Mouse (Mus musculus) hindbrain, postnatal 0 days (tissue): ENCODE measurements at regions not wholly inside any gene's neighbourhood (a gene's known extent, or its start where the extent isn't known, plus 50 kb on each side); places are given as distances from the start of the nearest gene placed in this dataset.

ENCODE experiments used
- ATAC-seq: fragments of 200-750 bp; cut with Nextera tagmentation; 2 replicates; pipeline ENCODE4 v1.8.0; 2017; ENCODE audit warnings: mild to moderate bottlenecking, moderate TSS enrichment, moderate library complexity
- DNase-seq: peaks from one replicate; pipeline ENCODE4 v3.0.0-alpha.2; 2015; ENCODE audit warnings: low spot score
- H3K27ac ChIP-seq: fragments of 300-500 bp; sonication (generic); 2 replicates; pipeline ENCODE4 v1.5.1; 2014; ENCODE audit warnings: mild to moderate bottlenecking
- H3K27me3 ChIP-seq: fragments of 300-500 bp; sonication (generic); 2 replicates; pipeline ENCODE4 v1.6.1; 2014; ENCODE audit warnings: low read length, mixed read lengths; ENCODE audit not compliant: insufficient read depth
- H3K36me3 ChIP-seq: fragments of 300-500 bp; sonication (generic); 2 replicates; pipeline ENCODE4 v1.6.1; 2014; ENCODE audit warnings: low read length, mixed read lengths; ENCODE audit not compliant: insufficient read depth
- H3K4me1 ChIP-seq: fragments of 300-500 bp; sonication (generic); 2 replicates; pipeline ENCODE4 v1.6.1; 2014; ENCODE audit warnings: antibody characterized with exemption, low read length, mixed read lengths; ENCODE audit not compliant: insufficient read depth
- H3K4me2 ChIP-seq: fragments of 300-500 bp; sonication (generic); 2 replicates; pipeline ENCODE4 v1.6.1; 2014; ENCODE audit warnings: low read depth, mild to moderate bottlenecking, low read length, moderate library complexity, mixed read lengths
- H3K4me3 ChIP-seq: fragments of 300-500 bp; sonication (generic); 2 replicates; pipeline ENCODE4 v1.5.1; 2014; ENCODE audit warnings: low read length
- H3K9ac ChIP-seq: fragments of 300-500 bp; sonication (generic); replicated peaks from 2 replicates; pipeline ENCODE4 v1.6.1; 2014; ENCODE audit warnings: mild to moderate bottlenecking, low read length, moderate library complexity, mixed read lengths
- H3K9me3 ChIP-seq: fragments of 300-500 bp; sonication (generic); 2 replicates; pipeline ENCODE4 v1.6.1; 2016; ENCODE audit warnings: low read length, mixed read lengths
- CTCF ChIP-seq: IDR thresholded peaks from 2 replicates; pipeline ENCODE4 v1.5.1; 2016; ENCODE audit warnings: antibody characterized with exemption, control low read depth, low read depth
- WGBS: fragments of 180-500 bp; shearing (Covaris S2); extraction: QIAGEN DNeasy Blood & Tissue Kit; methylation state at CpG from one replicate; pipeline ENCODE4 v1.1.7; 2014; 5-methylcytosine and 5-hydroxymethylcytosine counted together

DNA sequence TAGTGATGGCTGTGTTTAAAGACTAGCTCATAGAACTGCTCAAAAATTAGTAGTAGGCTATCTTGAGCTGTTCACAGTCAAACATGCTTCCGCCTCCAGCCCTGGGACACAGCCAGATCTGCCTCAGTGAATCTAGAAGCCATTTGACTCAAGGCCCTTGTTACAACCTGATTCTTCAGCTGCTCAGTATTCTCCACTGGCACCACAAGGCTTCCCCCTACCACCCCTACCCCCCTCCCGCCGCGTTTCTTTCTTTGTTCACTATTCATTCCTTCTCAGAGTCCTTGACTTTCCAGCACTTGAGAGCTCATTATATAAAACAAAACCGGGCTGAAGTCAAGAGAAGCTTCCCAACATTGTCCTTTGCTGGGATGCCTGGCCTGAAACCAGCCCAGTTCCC is 278.7 kb downstream of the Hlx start:
- H3K9me3 ChIP-seq: no peaks in the 10 kb centered on the region
- H3K27ac ChIP-seq: no peak overlapping the region
- H3K4me3 ChIP-seq: no peak overlapping the region
- ATAC-seq (peak; percentile 75), DNase-seq (peak; percentile 56)
- TF ChIP-seq CTCF: no peak
- H3K9ac ChIP-seq: no peak overlapping the region
- 29% methylated on average over 5 of the region's 5 CpGs for WGBS
- no peak overlapping the region for H3K4me2 ChIP-seq
- no peaks in the 10 kb centered on the region for H3K4me1 ChIP-seq
- H3K27me3 ChIP-seq: no peaks in the 10 kb centered on the region
- H3K36me3 ChIP-seq: no peaks in the 10 kb centered on the region

DNA sequence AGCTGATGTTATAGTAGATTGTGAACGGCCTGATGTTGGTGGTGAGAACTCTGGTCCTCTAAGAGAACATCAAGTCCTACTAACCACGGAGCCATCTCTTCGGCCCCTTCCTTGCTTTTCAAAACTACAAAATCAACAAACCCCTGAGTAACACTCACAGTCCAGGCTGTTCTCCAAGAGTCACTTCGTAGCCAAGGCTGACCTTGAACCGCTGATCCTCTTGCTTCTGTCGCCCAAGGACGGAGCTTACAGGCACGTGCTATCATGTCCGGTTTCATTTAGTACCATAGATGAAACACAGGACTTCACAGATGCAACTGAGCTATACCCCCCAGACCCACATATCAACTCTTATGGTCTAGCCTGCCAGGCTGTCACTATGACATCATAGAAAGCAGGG is 279.4 kb downstream of the Hlx start:
- no peak overlapping the region for H3K4me2 ChIP-seq
- ATAC-seq: no peak

DNA sequence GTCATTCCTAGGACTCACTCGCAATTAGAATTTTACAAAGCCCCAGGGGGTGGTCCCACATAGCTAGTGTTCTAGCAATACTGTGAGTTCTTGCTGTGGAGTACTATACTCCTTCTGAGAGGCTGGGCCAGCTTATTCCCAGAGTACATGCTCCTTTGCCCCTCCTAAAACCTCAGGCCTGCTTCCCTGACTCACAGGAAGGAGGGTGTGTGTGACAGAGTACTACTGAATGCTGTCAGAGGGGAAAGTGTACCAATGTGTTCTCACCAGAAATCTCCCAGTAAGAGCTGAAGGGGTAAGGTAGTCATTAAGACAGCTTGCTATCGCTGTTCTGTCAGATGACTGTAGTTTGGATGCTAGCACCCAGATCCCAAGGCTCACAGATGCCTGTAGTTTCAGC is 280.7 kb downstream of the Hlx start:
- no peak for ATAC-seq

More for the DNA sequence above, 279.4 kb downstream of the Hlx start:
- no peaks in the 10 kb centered on the region for H3K4me1 ChIP-seq
- no peaks in the 10 kb centered on the region for H3K9me3 ChIP-seq
- H3K27me3 ChIP-seq: no peaks in the 10 kb centered on the region
- TF ChIP-seq CTCF: no peak
- H3K27ac ChIP-seq: no peak overlapping the region
- no peak for DNase-seq
- no peak overlapping the region for H3K4me3 ChIP-seq
- H3K9ac ChIP-seq: no peak overlapping the region
- H3K36me3 ChIP-seq: no peaks in the 10 kb centered on the region
- WGBS: 92% methylated on average over 9 of the region's 9 CpGs

DNA sequence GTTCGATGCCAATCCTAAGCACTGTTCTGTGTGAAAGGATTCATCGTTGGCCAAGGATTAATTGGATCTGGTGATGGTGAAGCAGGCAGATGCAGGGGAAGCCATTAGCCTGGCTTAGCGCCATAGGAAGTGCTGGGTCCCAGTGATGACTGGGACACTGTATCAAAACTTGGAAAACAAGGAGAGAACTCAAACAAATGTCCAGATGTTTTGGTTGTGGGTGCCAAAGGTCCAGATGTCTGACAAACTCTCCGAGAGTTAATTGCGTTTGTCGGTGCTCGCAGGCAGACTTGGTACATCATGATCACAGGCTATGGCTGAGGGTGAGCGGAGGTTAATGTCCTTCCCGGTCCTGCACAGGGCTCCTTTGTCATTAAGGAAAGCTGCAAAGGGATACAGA is 283.4 kb downstream of the Hlx start:
- DNase-seq (peak; percentile 37), ATAC-seq (no peak)
- no peak overlapping the region for H3K4me3 ChIP-seq
- no peak overlapping the region for H3K27ac ChIP-seq
- H3K9ac ChIP-seq: no peak overlapping the region
- TF ChIP-seq CTCF: no peak
- H3K27me3 ChIP-seq: no peaks in the 10 kb centered on the region
- 64% methylated on average over 9 of the region's 9 CpGs for WGBS
- no peaks in the 10 kb centered on the region for H3K36me3 ChIP-seq
- no peaks in the 10 kb centered on the region for H3K9me3 ChIP-seq
- no peaks in the 10 kb centered on the region for H3K4me1 ChIP-seq
- no peak overlapping the region for H3K4me2 ChIP-seq

More for the DNA sequence above, 280.7 kb downstream of the Hlx start:
- no peak overlapping the region for H3K27ac ChIP-seq
- H3K9me3 ChIP-seq: no peaks in the 10 kb centered on the region
- no peaks in the 10 kb centered on the region for H3K36me3 ChIP-seq
- no peak for TF ChIP-seq CTCF
- no peaks in the 10 kb centered on the region for H3K27me3 ChIP-seq
- 87% methylated on average over 2 of the region's 2 CpGs for WGBS
- H3K4me3 ChIP-seq: no peak overlapping the region
- no peak overlapping the region for H3K4me2 ChIP-seq
- no peaks in the 10 kb centered on the region for H3K4me1 ChIP-seq
- DNase-seq: no peak
- H3K9ac ChIP-seq: no peak overlapping the region

DNA sequence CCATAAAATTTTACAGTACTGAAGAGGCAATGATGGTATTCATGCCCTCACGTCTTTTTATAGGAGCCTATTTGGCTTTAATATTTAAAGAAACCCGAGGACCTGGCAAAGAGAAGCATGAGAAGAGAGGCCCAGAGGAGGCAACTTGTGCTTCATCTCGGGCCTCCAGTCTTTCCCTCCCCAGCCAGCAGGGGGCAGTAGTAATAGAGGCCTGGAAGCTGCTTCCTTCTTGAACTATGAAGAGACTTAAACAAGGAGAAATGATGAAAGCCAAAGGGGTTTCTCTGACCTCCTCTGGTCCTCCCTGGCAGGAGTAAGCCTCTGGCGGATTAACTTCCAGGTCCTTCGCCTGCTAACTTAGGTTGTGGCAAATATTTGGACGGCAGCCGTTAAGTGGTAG is 284.5 kb downstream of the Hlx start:
- TF ChIP-seq CTCF: peak; percentile 70
- H3K27ac ChIP-seq: no peak overlapping the region
- 58% methylated on average over 7 of the region's 7 CpGs for WGBS
- H3K9me3 ChIP-seq: no peaks in the 10 kb centered on the region
- H3K4me3 ChIP-seq: no peak overlapping the region
- DNase-seq: peak; percentile 46
- H3K4me2 ChIP-seq: no peak overlapping the region
- no peak for ATAC-seq
- no peak overlapping the region for H3K9ac ChIP-seq
- no peaks in the 10 kb centered on the region for H3K36me3 ChIP-seq
- H3K27me3 ChIP-seq: no peaks in the 10 kb centered on the region
- H3K4me1 ChIP-seq: no peaks in the 10 kb centered on the region

DNA sequence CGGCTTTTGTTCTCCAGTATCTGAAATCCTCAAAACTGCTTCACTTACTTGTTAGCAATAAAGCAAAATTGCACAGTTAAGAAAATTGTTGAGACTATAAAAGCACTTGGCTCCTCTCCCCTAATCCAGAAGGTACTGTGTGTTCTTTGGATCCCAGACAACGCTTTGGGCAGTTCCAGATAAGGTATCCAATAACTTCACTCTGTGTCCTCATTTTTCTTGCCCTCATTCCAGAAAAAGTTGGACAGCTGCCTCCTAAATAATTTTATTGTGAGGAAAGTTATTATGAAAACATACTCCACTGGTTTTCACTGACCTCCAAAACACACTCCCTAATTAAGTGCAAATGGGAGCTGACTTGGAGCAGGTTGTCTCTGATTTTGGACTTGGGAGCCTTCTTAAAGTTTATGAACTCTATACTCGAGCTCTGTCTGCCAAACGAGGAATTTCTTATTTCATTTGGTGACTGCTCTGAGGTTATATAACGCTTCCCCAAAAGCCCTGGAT is 285.2 kb downstream of the Hlx start:
- no peak overlapping the region for H3K4me2 ChIP-seq
- H3K27ac ChIP-seq: no peak overlapping the region
- no peak overlapping the region for H3K4me3 ChIP-seq
- no peak overlapping the region for H3K9ac ChIP-seq
- H3K27me3 ChIP-seq: no peaks in the 10 kb centered on the region
- no peaks in the 10 kb centered on the region for H3K4me1 ChIP-seq
- no peak for TF ChIP-seq CTCF
- ATAC-seq (no peak), DNase-seq (no peak)
- no peaks in the 10 kb centered on the region for H3K9me3 ChIP-seq
- WGBS: 67% methylated on average over 5 of the region's 5 CpGs
- H3K36me3 ChIP-seq: no peaks in the 10 kb centered on the region

DNA sequence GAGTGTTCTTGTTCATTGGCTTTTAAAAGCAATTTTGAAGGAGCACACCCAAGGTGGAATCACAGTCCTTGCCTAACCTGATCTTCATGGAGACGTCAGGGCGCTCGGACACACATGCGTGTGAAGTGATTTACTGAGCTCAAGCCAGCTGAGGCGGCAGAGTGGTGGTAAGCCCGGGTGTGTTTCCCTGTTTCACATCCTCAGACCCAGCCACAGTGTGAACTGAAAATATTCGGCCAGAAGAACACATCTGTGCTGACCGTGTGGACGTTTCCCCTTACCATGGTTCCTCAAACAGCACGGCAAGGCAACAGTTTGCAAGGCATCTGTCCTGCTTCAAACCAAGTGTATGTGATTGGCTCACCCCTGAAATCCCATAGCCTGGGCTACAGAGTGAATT is 288.2 kb downstream of the Hlx start:
- ATAC-seq: no peak
- 92% methylated on average over 10 of the region's 10 CpGs for WGBS
- no peaks in the 10 kb centered on the region for H3K9me3 ChIP-seq
- no peak overlapping the region for H3K4me3 ChIP-seq
- no peak overlapping the region for H3K4me2 ChIP-seq
- no peak for TF ChIP-seq CTCF
- no peaks in the 10 kb centered on the region for H3K4me1 ChIP-seq
- H3K27ac ChIP-seq: no peak overlapping the region
- no peaks in the 10 kb centered on the region for H3K27me3 ChIP-seq
- no peak for DNase-seq
- H3K36me3 ChIP-seq: no peaks in the 10 kb centered on the region
- H3K9ac ChIP-seq: no peak overlapping the region
